Mouse (Mus musculus) ES-Bruce4 (cell line): ENCODE measurements around the gene Bcl7c.

Source experiments
- CTCF ChIP-seq: IDR thresholded peaks from one replicate; pipeline ENCODE4 v1.8.1; 2011; ENCODE audit warnings: low read depth, low read length
- EP300 ChIP-seq: IDR thresholded peaks from 2 replicates; pipeline ENCODE4 v1.6.1; 2011; ENCODE audit warnings: low read depth, low read length; ENCODE audit not compliant: insufficient read depth
- POLR2A ChIP-seq: IDR thresholded peaks from one replicate; pipeline ENCODE4 v1.8.1; 2011; ENCODE audit warnings: low read length; ENCODE audit not compliant: insufficient read depth

DNA sequence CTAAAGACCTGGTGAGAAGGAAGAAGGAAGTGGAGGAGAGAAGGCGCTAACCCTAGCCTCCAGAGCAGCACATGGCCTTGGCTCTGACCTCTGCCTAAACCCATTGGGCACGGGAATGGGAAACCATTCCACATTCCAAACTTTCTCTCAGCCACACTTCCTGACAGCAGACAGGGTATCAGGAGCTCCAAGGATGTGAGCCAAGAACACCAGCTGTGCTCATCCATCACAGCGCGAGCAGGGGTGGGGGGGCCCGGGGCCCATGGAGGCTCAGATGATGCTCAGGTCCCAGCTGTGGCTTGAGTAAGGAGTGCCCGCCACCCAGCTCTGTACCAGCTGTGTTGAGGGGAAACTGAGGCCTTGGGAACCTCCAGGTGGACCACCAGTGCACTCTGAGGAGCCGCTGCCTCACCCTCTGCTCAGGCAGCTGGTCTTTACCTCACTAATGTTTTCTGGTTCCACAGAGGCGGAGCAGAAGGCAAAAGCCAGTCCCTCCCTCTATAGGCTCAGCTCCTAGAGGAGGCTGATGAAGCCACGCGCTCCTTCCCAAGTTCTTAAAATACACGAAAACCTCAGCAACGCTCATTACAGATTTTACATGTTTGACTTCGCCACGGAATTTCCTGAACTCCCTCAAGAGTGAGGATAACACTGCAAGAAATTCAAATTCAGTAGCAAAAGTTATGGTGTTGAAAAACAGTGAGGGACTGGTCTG is 23.3 kb downstream of the Bcl7c start:
- TF ChIP-seq POLR2A (no peak), CTCF (no peak), EP300 (no peak)
